Mouse (Mus musculus): ENCODE data around the gene Ect2l.

GRCm38 (mm10) chr10:18110940-18111339, 99.8 kb downstream of the Ect2l start:
- no peak for TF ChIP-seq CTCF (IDR thresholded peaks at IDR 0.05; ENCODE audit: insufficient read depth, low read length)
- TF ChIP-seq POLR2A (IDR thresholded peaks at IDR 0.05; ENCODE audit: borderline replicate concordance, extremely low read depth, low read depth, low read length), result no peak

Measured in lung, adult 2 months (tissue).